In genomic region chr1:132155737-132156136, GRCm38 (mm10) we compare ENCODE assay signal across 9 mouse cellular contexts. TPM values are rescaled to one million over a fixed set of nuclear protein-coding genes. Genes with fewer than 3 reads are reported as not detected.
A peak's percentile ranks its signal among the peaks of the same experiment; 100 is the strongest.
DNase-seq lines count a peak whose midpoint lies in the region; ATAC-seq lines count a peak whose summit lies in the region.
"Had no signal": no experiment of that assay in that cellular context is flagged by ENCODE, and none has a peak within 500 bp of the region (broad histone marks: within the 10 kb centered on the region; RNA-seq: fewer than 3 reads in every experiment).

No protein-coding gene starts in this region.

- H3K4me3 ChIP-seq in midbrain, embryonic 10.5 days: peak overlapping the region; percentile 14; the same call in 1 of the 2 replicates
- no peak overlapping the region for H3K4me3 ChIP-seq in midbrain, embryonic 13.5 days (replicated peaks)
- H3K4me3 ChIP-seq: embryonic facial prominence, embryonic 13.5 days had no signal

- no peaks in the 10 kb centered on the region for H3K9me3 ChIP-seq in midbrain, embryonic 10.5 days (replicated peaks)
- no peaks in the 10 kb centered on the region for H3K9me3 ChIP-seq in midbrain, embryonic 13.5 days
- H3K9me3 ChIP-seq: embryonic facial prominence, embryonic 13.5 days had no signal

- peak overlapping the region; percentile 57; the same call in 1 of the 2 replicates for H3K27ac ChIP-seq in midbrain, embryonic 10.5 days (replicated peaks)
- no peak overlapping the region for H3K27ac ChIP-seq in midbrain, embryonic 13.5 days
- H3K27ac ChIP-seq: embryonic facial prominence, embryonic 13.5 days had no signal

- ATAC-seq in midbrain, embryonic 13.5 days: no peak
- peak; percentile 23; the same call in 1 of the 2 replicates for ATAC-seq in cerebellum, adult (ENCODE audit: insufficient number of reproducible peaks, low FRiP score, low TSS enrichment)
- peak; percentile 79 for ATAC-seq in megakaryocyte-erythroid progenitor cell, adult 5-6 weeks (replicated peaks; ENCODE audit: low FRiP score, low TSS enrichment, poor library complexity, severe bottlenecking)

- intact Hi-C loops in left cerebral cortex, postnatal 10 days (cut with DNase I): loop anchor here (1.0 to 10.0 kb wide), 4 partner anchors 34 to 199 kb away; no protein-coding TSS in a partner anchor

- H3K4me1 ChIP-seq in midbrain, embryonic 10.5 days: peaks cover 49% of the 10 kb centered on the region
- H3K4me1 ChIP-seq in midbrain, embryonic 13.5 days (replicated peaks): peaks cover 46% of the 10 kb centered on the region

- no peaks in the 10 kb centered on the region for H3K36me3 ChIP-seq in midbrain, embryonic 10.5 days
- H3K36me3 ChIP-seq in midbrain, embryonic 13.5 days: no peaks in the 10 kb centered on the region
- H3K36me3 ChIP-seq: embryonic facial prominence, embryonic 13.5 days had no signal

- H3K27me3 ChIP-seq in midbrain, embryonic 10.5 days (ENCODE audit: low read depth, poor library complexity, severe bottlenecking): peaks cover 62% of the 10 kb centered on the region
- H3K27me3 ChIP-seq in midbrain, embryonic 13.5 days: peaks cover 21% of the 10 kb centered on the region

- no peak overlapping the region for H3K4me2 ChIP-seq in midbrain, embryonic 13.5 days (replicated peaks)
- H3K4me2 ChIP-seq: embryonic facial prominence, embryonic 13.5 days had no signal

- DNase-seq in midbrain, embryonic 10.5 days (ENCODE audit: low spot score): peak; percentile 79
- DNase-seq in forelimb bud, embryonic 11.5 days (ENCODE audit: low read depth, low spot score): peak; percentile 89
- peak; percentile 91 for DNase-seq in induced T-regulatory cell, adult 2 months (ENCODE audit: low read depth)
- peak; percentile 67 to 81 for DNase-seq in left cerebral cortex, postnatal 10 days (ENCODE audit: extremely low spot score in 1 of 2, low spot score in 2 of 2)
- DNase-seq in spleen, postnatal 14 days (ENCODE audit: low spot score in 2 of 2): peak; percentile 39 to 72

- no peak overlapping the region for H3K9ac ChIP-seq in midbrain, embryonic 13.5 days (replicated peaks)
- H3K9ac ChIP-seq: embryonic facial prominence, embryonic 13.5 days had no signal

- WGBS in midbrain, embryonic 10.5 days: 8% methylated on average over 6 of the region's 6 CpGs
- WGBS in midbrain, embryonic 13.5 days: 8% methylated on average over 6 of the region's 6 CpGs

RNA-seq across cellular contexts. Expression of gene Cdk18, which starts 16.3 kb away (rescaled TPM):
- polyA plus RNA-seq in midbrain, embryonic 10.5 days (2016; fragmentation: Nextera tagmentation; extraction: Ambion mirVana): 0.68 and 0.72 TPM in 2 replicates
- polyA plus RNA-seq in midbrain, embryonic 13.5 days (2015; fragmentation: Nextera tagmentation; extraction: Ambion mirVana): 0.32 and 0.41 TPM in 2 replicates
- 10 to 100 TPM; 17.6 to 19.9 TPM for total RNA-seq in left cerebral cortex, postnatal 10 days (2021)
- total RNA-seq in megakaryocyte-erythroid progenitor cell, adult 5-6 weeks (2014; fragmentation: Nextera tagmentation): 0.42 TPM in 1 of 2 replicates, not detected in the other
- 0.46 TPM in 1 of 2 replicates, not detected in the other for total RNA-seq in megakaryocyte-erythroid progenitor cell, adult 5-6 weeks (2017)

RNA-seq across cellular contexts. Expression of gene Lemd1, which starts 35.5 kb away (rescaled TPM):
- polyA plus RNA-seq in midbrain, embryonic 10.5 days (2016; fragmentation: Nextera tagmentation; extraction: Ambion mirVana): 6.2 and 8.4 TPM in 2 replicates
- polyA plus RNA-seq in midbrain, embryonic 13.5 days (2015; fragmentation: Nextera tagmentation; extraction: Ambion mirVana): 19.5 and 22.5 TPM in 2 replicates
- total RNA-seq in left cerebral cortex, postnatal 10 days (2021): 1 to 10 TPM; 4.4 to 5.2 TPM
- total RNA-seq in megakaryocyte-erythroid progenitor cell, adult 5-6 weeks (2014; fragmentation: Nextera tagmentation): not detected in 2 replicates
- total RNA-seq in megakaryocyte-erythroid progenitor cell, adult 5-6 weeks (2017): not detected in 2 replicates

RNA-seq across cellular contexts. Expression of gene AC124108.1, which starts 35.5 kb away (rescaled TPM):
- 2.3 and 4.0 TPM in 2 replicates for polyA plus RNA-seq in midbrain, embryonic 10.5 days (2016; fragmentation: Nextera tagmentation; extraction: Ambion mirVana)
- polyA plus RNA-seq in midbrain, embryonic 13.5 days (2015; fragmentation: Nextera tagmentation; extraction: Ambion mirVana): 5.6 and 6.1 TPM in 2 replicates
- 1 to 10 TPM; 3.2 TPM for total RNA-seq in left cerebral cortex, postnatal 10 days (2021)
- not detected in 2 replicates for total RNA-seq in megakaryocyte-erythroid progenitor cell, adult 5-6 weeks (2014; fragmentation: Nextera tagmentation)
- total RNA-seq in megakaryocyte-erythroid progenitor cell, adult 5-6 weeks (2017): not detected in 2 replicates

Comparison
In these comparisons a context has a peak if more than half of its experiments do, and no peak if none do; other contexts are left out.
1. RNA of gene Cdk18, which starts 16.3 kb away (total RNA-seq): 17.6 to 19.9 TPM in left cerebral cortex, postnatal 10 days; 0.42 to 0.46 TPM in megakaryocyte-erythroid progenitor cell, adult 5-6 weeks; every median in the first group is over 10 times any median in the second.
2. RNA of gene Lemd1, which starts 35.5 kb away (total RNA-seq): 4.4 to 5.2 TPM in left cerebral cortex, postnatal 10 days; not detected in megakaryocyte-erythroid progenitor cell, adult 5-6 weeks; every median in the first group is over 4 times any median in the second.
3. RNA of gene AC124108.1, which starts 35.5 kb away (total RNA-seq): 3.2 TPM in left cerebral cortex, postnatal 10 days; not detected in megakaryocyte-erythroid progenitor cell, adult 5-6 weeks; every median in the first group is over 4 times any median in the second.
4. Peak in every context shown above with its lines, with median percentiles within 50 percentile points of each other: DNase-seq.